In genomic region chr19:10186569-10186968, GRCm38 (mm10) we compare ENCODE assay signal across 16 mouse cellular contexts. TPM values are rescaled to one million over a fixed set of nuclear protein-coding genes. Genes with fewer than 3 reads are reported as not detected.
"Had no signal": no experiment of that assay in that cellular context is flagged by ENCODE, and none has a peak within 500 bp of the region (broad histone marks: within the 10 kb centered on the region; RNA-seq: fewer than 3 reads in every experiment).

No protein-coding gene starts in this region.

- H3K9me3 ChIP-seq: liver, embryonic 13.5 days; lung, embryonic 15.5 days; neural tube, embryonic 13.5 days; stomach, embryonic 15.5 days had no signal

- H3K27me3 ChIP-seq: liver, embryonic 13.5 days; lung, embryonic 15.5 days; neural tube, embryonic 13.5 days; stomach, embryonic 15.5 days had no signal

- H3K4me2 ChIP-seq: liver, embryonic 13.5 days; lung, embryonic 15.5 days; neural tube, embryonic 13.5 days; stomach, embryonic 15.5 days had no signal

- DNase-seq: kidney, adult 18-20 months; kidney, postnatal 10 days; kidney, postnatal 4 days; liver; liver, embryonic 13.5 days; liver, postnatal 0 days; lung, postnatal 14 days; midbrain, embryonic 14.5 days; right cerebral cortex, postnatal 14 days; thymus, postnatal 4 days had no signal

- ATAC-seq: liver, postnatal 0 days had no signal

- H3K9ac ChIP-seq: liver, embryonic 13.5 days; liver, postnatal 0 days; lung, embryonic 15.5 days; neural tube, embryonic 13.5 days; stomach, embryonic 15.5 days had no signal

- H3K27ac ChIP-seq: left cerebral cortex, adult 2 months; liver, embryonic 13.5 days; lung, embryonic 15.5 days; macrophage; neural tube, embryonic 13.5 days; stomach, embryonic 15.5 days had no signal

- H3K4me3 ChIP-seq: left cerebral cortex, adult 2 months; liver, embryonic 13.5 days; lung, embryonic 15.5 days; neural tube, embryonic 13.5 days; stomach, embryonic 15.5 days had no signal

RNA-seq across cellular contexts. Expression of gene Myrf, which starts 54.0 kb away (rescaled TPM):
- total RNA-seq: monocyte, adult 5-6 weeks had no signal
